Mouse (Mus musculus): ENCODE results near the gene Vmn1r131. TPM values are rescaled to one million over a fixed set of nuclear protein-coding genes. Genes with fewer than 3 reads are reported as not detected.
"Not testable (repeated sequence)": the region's sequence is repeated elsewhere in the genome, so short reads cannot be mapped to it uniquely, and the experiment has no call there.

The Vmn1r131 gene
- total RNA-seq (2021): not detected

DNA sequence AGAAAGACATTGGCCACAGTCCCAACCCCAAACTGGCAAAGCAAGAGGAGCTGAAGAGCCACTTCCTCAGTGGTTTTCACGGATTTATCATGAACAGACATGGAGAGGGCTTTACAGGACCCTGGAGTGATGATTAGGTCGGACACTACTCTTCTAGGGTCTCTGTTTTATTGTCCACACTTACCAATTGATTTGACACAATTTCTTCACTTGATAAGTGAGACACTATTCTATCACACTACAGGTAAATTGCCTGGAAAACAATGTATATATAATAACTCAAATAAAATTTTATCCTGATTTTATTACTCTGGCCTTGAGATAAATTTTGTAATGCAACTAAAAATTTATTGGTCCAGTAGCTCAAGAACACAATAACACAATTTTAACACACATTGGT lies at the start of gene Vmn1r131:
Vmn1r131 (minus strand) TSS at position 101 of the 400 bp plus-strand sequence.
- DNase-seq; intact Hi-C loops (cut with DNase I): not testable (repeated sequence)

DNA sequence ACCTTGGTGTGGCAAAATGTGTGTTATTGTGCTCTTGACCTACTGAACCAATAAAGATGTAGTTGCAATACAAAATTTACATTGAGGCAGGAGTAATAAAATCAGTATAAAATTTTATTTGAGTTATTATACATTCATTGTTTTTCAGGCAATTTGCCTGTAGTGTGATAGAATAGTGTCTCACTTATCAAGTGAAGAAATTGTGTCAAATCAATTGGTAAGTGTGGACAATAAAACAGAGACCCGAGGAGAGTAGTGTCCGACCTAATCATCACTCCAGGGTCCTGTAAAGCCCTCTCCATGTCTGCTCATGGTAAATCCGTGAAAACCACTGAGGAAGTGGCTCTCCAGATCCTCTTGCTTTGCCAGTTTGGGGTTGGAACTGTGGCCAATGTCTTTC lies 34.4 kb downstream of the Vmn1r131 start, which contains the start of gene Vmn1r130:
Vmn1r130 (plus strand) TSS at position 301 of the 400 bp plus-strand sequence.
- intact Hi-C loops (cut with DNase I); DNase-seq: not testable (repeated sequence)

Other genes starting within 250 kb of the Vmn1r131 start
- gene Vmn1r126, start 244.6 kb downstream of the Vmn1r131 start, total RNA-seq (2021): not detected
- gene Vmn1r127, start 226.2 kb downstream of the Vmn1r131 start, total RNA-seq (2021): not detected
- not detected for gene Vmn1r128, start 196.7 kb downstream of the Vmn1r131 start, total RNA-seq (2021)
- gene Vmn1r129, start 184.8 kb downstream of the Vmn1r131 start, total RNA-seq (2021): not detected
- gene Gm6882, start 113.3 kb downstream of the Vmn1r131 start, total RNA-seq (2021): not detected
- not detected for gene Vmn1r130, start 34.3 kb downstream of the Vmn1r131 start, total RNA-seq (2021)
- gene Vmn1r132, start 68.0 kb upstream of the Vmn1r131 start, total RNA-seq (2021): not detected
- not detected for gene Gm4175, start 215.4 kb upstream of the Vmn1r131 start, total RNA-seq (2021)

Data from heart, postnatal 10 days (tissue).